Mouse (Mus musculus) E14TG2a.4 (cell line): ENCODE results near the gene Zfp65.

ENCODE experiments used
- CTCF ChIP-seq: conservative IDR thresholded peaks from 2 replicates; pipeline ENCODE4 v1.5.1; 2014; ENCODE audit warnings: low read length
- NANOG ChIP-seq: IDR thresholded peaks from 2 replicates; pipeline ENCODE4 v1.6.1; 2014; ENCODE audit warnings: borderline replicate concordance, low read length, mixed read lengths
- POU5F1 ChIP-seq: IDR thresholded peaks from 2 replicates; pipeline ENCODE4 v1.6.1; 2014; ENCODE audit warnings: low read length, borderline replicate concordance

DNA sequence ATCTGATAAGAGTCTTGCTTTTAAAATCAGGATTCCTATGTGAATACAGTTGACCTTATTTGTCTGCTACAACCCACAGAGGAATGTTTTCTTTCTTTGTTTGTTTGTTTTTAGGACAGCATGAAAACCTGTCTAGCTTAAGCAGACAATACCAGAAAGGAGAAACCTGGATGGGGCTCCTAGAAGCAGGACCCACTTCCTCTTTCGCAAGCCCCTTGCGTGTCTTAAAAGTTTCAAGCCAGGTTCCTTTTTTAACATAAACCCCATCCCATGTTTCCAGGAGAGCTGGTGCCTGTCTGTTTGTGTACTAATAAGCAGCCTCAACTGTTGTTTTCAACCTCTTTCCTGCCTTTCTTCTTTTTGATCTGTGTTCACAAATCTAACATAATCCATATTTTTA lies 54.1 kb downstream of the Zfp65 start:
- TF ChIP-seq CTCF (no peak), NANOG (no peak), POU5F1 (no peak)
